Mouse (Mus musculus) embryonic facial prominence, embryonic 10.5 days (tissue): ENCODE results near the gene Cabp7. TPM values are rescaled to one million over a fixed set of nuclear protein-coding genes. Genes with fewer than 3 reads are reported as not detected.
"Not testable (repeated sequence)": the region's sequence is repeated elsewhere in the genome, so short reads cannot be mapped to it uniquely, and the experiment has no call there.

ENCODE experiments used
- DNase-seq: peaks from one replicate; pipeline ENCODE4 v3.0.0-alpha.2; 2017; ENCODE audit warnings: low spot score
- H3K27ac ChIP-seq: fragments of 300-500 bp; sonication (generic); replicated peaks from 2 replicates; pipeline ENCODE4 v1.5.1; 2016; ENCODE audit warnings: mild to moderate bottlenecking
- H3K27me3 ChIP-seq: fragments of 300-500 bp; sonication (generic); replicated peaks from 2 replicates; pipeline ENCODE4 v1.6.1; 2016; ENCODE audit warnings: low read depth, mild to moderate bottlenecking; ENCODE audit not compliant: poor library complexity, severe bottlenecking
- H3K36me3 ChIP-seq: fragments of 300-500 bp; sonication (generic); replicated peaks from 2 replicates; pipeline ENCODE4 v1.6.1; 2016; ENCODE audit warnings: mild to moderate bottlenecking, moderate library complexity
- H3K4me1 ChIP-seq: fragments of 300-500 bp; sonication (generic); 2 replicates; pipeline ENCODE4 v1.6.1; 2016
- H3K4me3 ChIP-seq: fragments of 300-500 bp; sonication (generic); 2 replicates; pipeline ENCODE4 v1.5.1; 2016; ENCODE audit warnings: mild to moderate bottlenecking, moderate library complexity
- H3K9me3 ChIP-seq: fragments of 300-500 bp; sonication (generic); 2 replicates; pipeline ENCODE4 v1.6.1; 2016; ENCODE audit warnings: mild to moderate bottlenecking
- whole genome bisulfite sequencing: fragments of 180-500 bp; shearing (Covaris S2); methylation state at CpG from one replicate; pipeline ENCODE4 v1.1.7; 2016; 5-methylcytosine and 5-hydroxymethylcytosine counted together
- polyA plus RNA-seq: library from polyadenylated mRNA; unstranded; fragments of >200 nt; fragmentation: Nextera tagmentation; extraction: Ambion mirVana; gene quantifications from 2 replicates; pipeline ENCODE4 v1.2.1, GENCODE M21; 2016

Gene Cabp7
- polyA plus RNA-seq, 1 experiment from 2014 or later: 0.19 TPM

- 91% methylated on average over 9 of the region's 9 CpGs for WGBS
- Histone ChIP-seq H3K27me3 (no peaks in the 10 kb centered on the region), H3K36me3 (peaks cover 26% of the 10 kb centered on the region), H3K4me3 (no peak overlapping the region), H3K27ac (no peak overlapping the region), H3K9me3 (no peaks in the 10 kb centered on the region), H3K4me1 (peaks cover 14% of the 10 kb centered on the region; the same call in 1 of the 2 replicates)
- no peak for DNase-seq
These were observed 26.6 kb downstream of the Cabp7 start for GRCm38 (mm10) chr11:4719961-4720360.

- Histone ChIP-seq H3K4me1 (peaks cover 14% of the 10 kb centered on the region; the same call in 1 of the 2 replicates), H3K4me3 (no peak overlapping the region), H3K27me3 (no peaks in the 10 kb centered on the region), H3K36me3 (peaks cover 13% of the 10 kb centered on the region), H3K27ac (no peak overlapping the region), H3K9me3 (no peaks in the 10 kb centered on the region)
- 88% methylated on average over 5 of the region's 5 CpGs for WGBS
- no peak for DNase-seq
These were observed 28.0 kb downstream of the Cabp7 start for GRCm38 (mm10) chr11:4718548-4718947.

GRCm38 (mm10) chr11:4716530-4717236 lies 29.9 kb downstream of the Cabp7 start:
- Histone ChIP-seq H3K9me3 (no peaks in the 10 kb centered on the region), H3K27ac (no peak overlapping the region), H3K27me3 (no peaks in the 10 kb centered on the region), H3K4me3 (no peak overlapping the region), H3K36me3 (no peaks in the 10 kb centered on the region), H3K4me1 (peaks cover 14% of the 10 kb centered on the region; the same call in 1 of the 2 replicates)
- DNase-seq: no peak
- WGBS: 85% methylated on average over 5 of the region's 5 CpGs

GRCm38 (mm10) chr11:4715596-4715995 lies 31.0 kb downstream of the Cabp7 start:
- Histone ChIP-seq H3K27me3 (no peaks in the 10 kb centered on the region), H3K36me3 (no peaks in the 10 kb centered on the region), H3K4me3 (no peak overlapping the region), H3K4me1 (peaks cover 8% of the 10 kb centered on the region; the same call in 1 of the 2 replicates), H3K9me3 (no peaks in the 10 kb centered on the region), H3K27ac (no peak overlapping the region)
- no peak for DNase-seq
- 86% methylated on average over 4 of the region's 4 CpGs for WGBS

GRCm38 (mm10) chr11:4714727-4715126 lies 31.9 kb downstream of the Cabp7 start:
- H3K4me3 ChIP-seq: no peak overlapping the region
- WGBS: 90% methylated on average over 4 of the region's 4 CpGs
- no peak overlapping the region for H3K27ac ChIP-seq
- DNase-seq: no peak
- no peaks in the 10 kb centered on the region for H3K9me3 ChIP-seq
- H3K4me1 ChIP-seq: peaks cover 4% of the 10 kb centered on the region; the same call in 1 of the 2 replicates
- H3K27me3 ChIP-seq: no peaks in the 10 kb centered on the region
- H3K36me3 ChIP-seq: no peaks in the 10 kb centered on the region

GRCm38 (mm10) chr11:4712822-4713221 lies 33.8 kb downstream of the Cabp7 start:
- H3K9me3 ChIP-seq: no peaks in the 10 kb centered on the region
- no peaks in the 10 kb centered on the region for H3K27me3 ChIP-seq
- H3K4me1 ChIP-seq: no peaks in the 10 kb centered on the region
- DNase-seq: no peak
- no peak overlapping the region for H3K27ac ChIP-seq
- H3K36me3 ChIP-seq: no peaks in the 10 kb centered on the region
- no peak overlapping the region for H3K4me3 ChIP-seq

- H3K4me1 ChIP-seq, DNase-seq, H3K9me3 ChIP-seq, H3K27ac ChIP-seq, H3K36me3 ChIP-seq, H3K27me3 ChIP-seq, H3K4me3 ChIP-seq: not testable (repeated sequence)
- WGBS: 91% methylated on average over 4 of the region's 4 CpGs
These were observed 36.4 kb downstream of the Cabp7 start for GRCm38 (mm10) chr11:4710188-4710587.

GRCm38 (mm10) chr11:4705178-4705577 lies 41.4 kb downstream of the Cabp7 start:
- Histone ChIP-seq H3K4me3 (peak overlapping the region; percentile 83), H3K4me1 (peaks cover 19% of the 10 kb centered on the region), H3K27me3 (no peaks in the 10 kb centered on the region), H3K9me3 (no peaks in the 10 kb centered on the region), H3K27ac (peak overlapping the region; percentile 92), H3K36me3 (peaks cover 23% of the 10 kb centered on the region)
- no peak for DNase-seq
- 9% methylated on average over 4 of the region's 4 CpGs for WGBS

GRCm38 (mm10) chr11:4704072-4704964 lies 42.3 kb downstream of the Cabp7 start, which contains the start of the genes Uqcr10 and Zmat5:
Gene Uqcr10 (minus strand): TSS chr11:4704342.
Gene Zmat5 (plus strand): TSS chr11:4704678.
- Histone ChIP-seq H3K9me3 (no peaks in the 10 kb centered on the region), H3K36me3 (peaks cover 31% of the 10 kb centered on the region), H3K4me1 (peaks cover 19% of the 10 kb centered on the region), H3K27ac (peak within 1 kb of the TSS; percentile 92), H3K4me3 (peak within 1 kb of the TSS; percentile 83), H3K27me3 (no peaks in the 10 kb centered on the region)
- DNase-seq: peak; percentile 90
- WGBS: under 1% methylated on average over 47 of the region's 47 CpGs

GRCm38 (mm10) chr11:4703688-4704071 lies 42.9 kb downstream of the Cabp7 start:
- Histone ChIP-seq H3K9me3 (no peaks in the 10 kb centered on the region), H3K36me3 (peaks cover 32% of the 10 kb centered on the region), H3K4me3 (peak overlapping the region; percentile 83), H3K4me1 (peaks cover 19% of the 10 kb centered on the region), H3K27ac (peak overlapping the region; percentile 92), H3K27me3 (no peaks in the 10 kb centered on the region)
- no peak for DNase-seq
- WGBS: 8% methylated on average over 12 of the region's 12 CpGs

- DNase-seq: no peak
- Histone ChIP-seq H3K4me3 (no peak overlapping the region), H3K9me3 (no peaks in the 10 kb centered on the region), H3K36me3 (peaks cover 32% of the 10 kb centered on the region), H3K27me3 (no peaks in the 10 kb centered on the region), H3K4me1 (peaks cover 19% of the 10 kb centered on the region), H3K27ac (no peak overlapping the region)
- WGBS: 88% methylated on average over 8 of the region's 8 CpGs
These were observed 45.9 kb downstream of the Cabp7 start for GRCm38 (mm10) chr11:4700726-4701125.

GRCm38 (mm10) chr11:4697043-4697983 lies 49.3 kb downstream of the Cabp7 start:
- H3K27me3 ChIP-seq: no peaks in the 10 kb centered on the region
- no peak overlapping the region for H3K4me3 ChIP-seq
- H3K27ac ChIP-seq: no peak overlapping the region
- H3K36me3 ChIP-seq: peaks cover 29% of the 10 kb centered on the region
- DNase-seq: no peak
- no peaks in the 10 kb centered on the region for H3K4me1 ChIP-seq
- 66% methylated on average over 7 of the region's 7 CpGs for WGBS
- no peaks in the 10 kb centered on the region for H3K9me3 ChIP-seq
